Mouse (Mus musculus): ENCODE measurements around the gene Nckipsd. TPM values are rescaled to one million over a fixed set of nuclear protein-coding genes. Genes with fewer than 3 reads are reported as not detected.

The Nckipsd gene
- polyA plus RNA-seq, 1 experiment from 2014 or later = 19.0 TPM

DNA sequence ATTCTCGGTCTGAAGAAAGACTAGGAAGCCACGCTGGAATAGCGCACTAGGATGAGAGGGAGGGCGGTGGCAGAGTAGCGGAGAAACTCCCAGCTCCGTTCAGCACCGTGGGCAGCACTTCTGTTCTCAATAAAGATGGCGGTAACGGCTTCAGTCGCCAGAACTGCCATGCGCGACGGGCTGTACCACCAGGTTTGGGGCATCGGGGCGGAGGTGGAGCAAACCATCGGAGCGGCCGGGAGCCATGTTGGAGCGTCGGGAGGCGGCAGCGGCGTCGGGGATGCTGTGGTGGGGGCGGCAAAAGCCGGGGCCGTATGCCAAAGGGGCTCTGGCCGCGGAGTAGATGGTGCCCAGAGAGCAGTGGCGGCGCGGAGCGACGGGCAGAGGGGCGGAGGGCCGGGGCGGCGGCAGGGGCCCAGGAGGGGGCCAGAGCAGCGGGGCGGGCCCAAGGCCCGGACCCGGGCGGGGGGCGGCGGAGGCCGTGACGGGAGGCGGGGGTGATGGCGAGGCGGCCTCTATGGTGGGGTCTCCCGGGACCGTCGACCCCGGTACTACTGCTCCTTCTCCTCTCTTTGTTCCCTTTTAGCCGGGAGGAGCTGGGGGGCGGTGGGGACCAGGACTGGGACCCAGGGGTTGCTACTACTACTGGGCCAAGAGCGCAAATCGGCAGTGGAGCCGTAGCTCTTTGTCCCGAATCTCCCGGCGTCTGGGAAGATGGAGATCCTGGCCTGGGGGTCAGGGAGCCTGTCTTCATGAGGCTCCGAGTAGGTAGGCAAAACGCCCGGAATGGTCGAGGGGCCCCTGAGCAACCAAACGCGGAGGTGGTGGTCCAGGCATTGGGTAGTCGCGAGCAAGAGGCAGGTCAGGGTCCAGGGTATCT, 17.9 kb downstream of the Nckipsd start, which contains the start of gene Celsr3:
Gene Celsr3 (plus strand): TSS at position 501 of the 880 bp plus-strand sequence.
- WGBS = 4% methylated on average over 54 of the region's 70 CpGs
- H3K36me3 ChIP-seq = no peaks in the 10 kb centered on the region
- peaks cover 82% of the 10 kb centered on the region for H3K27me3 ChIP-seq
- H3K4me1 ChIP-seq = peaks cover 23% of the 10 kb centered on the region
- ATAC-seq (ENCODE audit: insufficient number of reproducible peaks, low FRiP score, low TSS enrichment, low read depth) = no peak
- H3K27ac ChIP-seq = no peak within 1 kb of the TSS
- H3K4me2 ChIP-seq = peak within 1 kb of the TSS; percentile 85
- H3K4me3 ChIP-seq = peak within 1 kb of the TSS; percentile 39
- H3K9me3 ChIP-seq = no peaks in the 10 kb centered on the region
- no peak within 1 kb of the TSS for H3K9ac ChIP-seq

DNA sequence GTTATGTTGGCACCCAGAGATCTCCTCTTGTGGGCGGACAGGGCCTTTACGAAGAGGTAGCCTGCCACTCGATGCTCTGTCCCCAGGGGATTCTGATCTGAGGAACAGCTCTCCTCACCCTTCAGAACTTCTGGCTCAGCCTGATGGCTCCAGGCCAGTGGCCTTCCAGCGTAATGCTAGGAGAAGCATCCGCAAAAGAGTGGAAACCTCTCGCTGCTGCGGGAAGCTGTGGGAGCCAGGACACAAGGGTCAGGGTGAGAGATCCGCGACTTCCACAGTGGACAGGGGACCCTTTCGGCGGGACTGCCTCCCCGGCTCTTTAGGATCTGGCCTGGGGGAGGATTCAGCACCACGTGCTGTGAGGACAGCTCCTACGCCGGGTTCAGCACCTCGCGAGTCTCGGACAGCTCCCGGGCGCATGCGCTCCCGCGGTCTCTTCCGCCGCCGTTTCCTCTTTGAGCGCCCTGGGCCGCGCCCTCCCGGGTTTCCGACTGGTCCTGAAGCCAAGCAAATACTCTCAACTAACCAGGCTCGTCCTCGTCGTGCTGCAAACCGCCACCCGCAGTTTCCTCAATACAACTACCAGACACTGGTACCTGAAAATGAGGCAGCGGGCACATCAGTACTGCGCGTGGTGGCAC, 18.7 kb downstream of the Nckipsd start:
- H3K9me3 ChIP-seq = no peaks in the 10 kb centered on the region
- H3K27ac ChIP-seq = no peak overlapping the region
- peak overlapping the region; percentile 85 for H3K4me2 ChIP-seq
- 0 out of 2 replicates have a peak, but pooled peaks have one; percentile 13 for ATAC-seq (ENCODE audit: insufficient number of reproducible peaks, low FRiP score, low TSS enrichment, low read depth)
- no peak overlapping the region for H3K9ac ChIP-seq
- H3K27me3 ChIP-seq = peaks cover 90% of the 10 kb centered on the region
- H3K4me3 ChIP-seq = peak overlapping the region; percentile 39
- H3K36me3 ChIP-seq = no peaks in the 10 kb centered on the region
- peaks cover 28% of the 10 kb centered on the region for H3K4me1 ChIP-seq
- 3% methylated on average over 39 of the region's 39 CpGs for WGBS

DNA sequence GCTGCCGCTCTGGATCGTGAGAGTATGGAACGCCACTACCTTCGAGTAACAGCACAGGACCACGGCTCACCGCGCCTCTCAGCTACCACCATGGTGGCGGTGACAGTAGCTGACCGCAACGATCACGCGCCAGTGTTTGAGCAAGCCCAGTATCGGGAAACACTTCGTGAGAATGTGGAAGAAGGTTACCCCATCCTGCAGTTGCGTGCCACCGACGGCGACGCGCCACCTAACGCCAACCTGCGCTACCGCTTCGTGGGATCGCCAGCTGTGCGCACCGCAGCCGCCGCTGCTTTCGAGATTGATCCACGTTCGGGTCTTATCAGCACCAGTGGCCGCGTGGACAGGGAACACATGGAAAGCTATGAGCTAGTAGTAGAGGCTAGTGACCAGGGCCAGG, 19.3 kb downstream of the Nckipsd start:
- Histone ChIP-seq H3K9me3 (no peaks in the 10 kb centered on the region), H3K9ac (no peak overlapping the region), H3K27me3 (peaks cover 92% of the 10 kb centered on the region), H3K4me2 (peak overlapping the region; percentile 85), H3K27ac (no peak overlapping the region), H3K4me3 (peak overlapping the region; percentile 39), H3K36me3 (no peaks in the 10 kb centered on the region), H3K4me1 (peaks cover 35% of the 10 kb centered on the region)
- WGBS = 11% methylated on average over 34 of the region's 34 CpGs
- no peak for ATAC-seq (ENCODE audit: insufficient number of reproducible peaks, low FRiP score, low TSS enrichment, low read depth)

DNA sequence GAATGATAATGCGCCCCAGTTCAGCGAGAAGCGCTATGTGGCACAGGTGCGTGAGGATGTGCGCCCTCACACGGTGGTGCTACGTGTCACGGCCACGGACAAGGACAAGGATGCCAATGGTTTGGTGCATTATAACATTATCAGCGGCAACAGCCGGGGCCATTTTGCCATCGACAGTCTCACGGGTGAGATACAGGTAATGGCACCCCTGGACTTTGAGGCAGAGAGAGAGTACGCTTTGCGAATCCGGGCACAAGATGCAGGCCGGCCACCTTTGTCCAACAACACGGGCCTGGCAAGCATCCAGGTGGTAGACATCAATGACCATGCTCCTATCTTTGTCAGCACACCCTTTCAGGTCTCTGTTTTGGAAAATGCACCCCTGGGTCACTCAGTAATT, 19.7 kb downstream of the Nckipsd start:
- Histone ChIP-seq H3K9ac (no peak overlapping the region), H3K4me3 (no peak overlapping the region), H3K4me2 (no peak overlapping the region), H3K4me1 (peaks cover 39% of the 10 kb centered on the region), H3K27ac (no peak overlapping the region), H3K27me3 (peaks cover 97% of the 10 kb centered on the region), H3K36me3 (no peaks in the 10 kb centered on the region), H3K9me3 (no peaks in the 10 kb centered on the region)
- no peak for ATAC-seq (ENCODE audit: insufficient number of reproducible peaks, low FRiP score, low TSS enrichment, low read depth)
- 60% methylated on average over 18 of the region's 18 CpGs for WGBS

DNA sequence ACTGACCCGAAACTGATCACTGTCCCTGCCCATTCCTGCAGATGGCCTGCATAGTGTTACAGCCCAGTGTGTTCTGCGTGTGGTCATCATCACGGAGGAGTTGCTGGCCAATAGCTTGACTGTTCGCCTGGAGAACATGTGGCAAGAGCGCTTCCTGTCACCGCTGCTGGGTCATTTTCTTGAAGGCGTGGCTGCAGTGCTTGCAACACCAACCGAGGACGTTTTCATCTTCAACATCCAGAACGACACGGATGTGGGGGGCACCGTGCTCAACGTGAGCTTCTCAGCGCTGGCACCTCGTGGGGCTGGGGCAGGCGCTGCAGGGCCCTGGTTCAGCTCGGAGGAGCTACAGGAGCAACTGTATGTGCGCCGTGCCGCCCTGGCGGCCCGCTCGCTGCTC, 23.5 kb downstream of the Nckipsd start:
- no peaks in the 10 kb centered on the region for H3K9me3 ChIP-seq
- peak overlapping the region; percentile 48 for H3K4me3 ChIP-seq
- 5% methylated on average over 23 of the region's 23 CpGs for WGBS
- peaks cover 82% of the 10 kb centered on the region for H3K27me3 ChIP-seq
- ATAC-seq (ENCODE audit: insufficient number of reproducible peaks, low FRiP score, low TSS enrichment, low read depth) = no peak
- H3K9ac ChIP-seq = no peak overlapping the region
- peaks cover 28% of the 10 kb centered on the region for H3K4me1 ChIP-seq
- H3K27ac ChIP-seq = no peak overlapping the region
- H3K36me3 ChIP-seq = no peaks in the 10 kb centered on the region
- peak overlapping the region; percentile 97 for H3K4me2 ChIP-seq

DNA sequence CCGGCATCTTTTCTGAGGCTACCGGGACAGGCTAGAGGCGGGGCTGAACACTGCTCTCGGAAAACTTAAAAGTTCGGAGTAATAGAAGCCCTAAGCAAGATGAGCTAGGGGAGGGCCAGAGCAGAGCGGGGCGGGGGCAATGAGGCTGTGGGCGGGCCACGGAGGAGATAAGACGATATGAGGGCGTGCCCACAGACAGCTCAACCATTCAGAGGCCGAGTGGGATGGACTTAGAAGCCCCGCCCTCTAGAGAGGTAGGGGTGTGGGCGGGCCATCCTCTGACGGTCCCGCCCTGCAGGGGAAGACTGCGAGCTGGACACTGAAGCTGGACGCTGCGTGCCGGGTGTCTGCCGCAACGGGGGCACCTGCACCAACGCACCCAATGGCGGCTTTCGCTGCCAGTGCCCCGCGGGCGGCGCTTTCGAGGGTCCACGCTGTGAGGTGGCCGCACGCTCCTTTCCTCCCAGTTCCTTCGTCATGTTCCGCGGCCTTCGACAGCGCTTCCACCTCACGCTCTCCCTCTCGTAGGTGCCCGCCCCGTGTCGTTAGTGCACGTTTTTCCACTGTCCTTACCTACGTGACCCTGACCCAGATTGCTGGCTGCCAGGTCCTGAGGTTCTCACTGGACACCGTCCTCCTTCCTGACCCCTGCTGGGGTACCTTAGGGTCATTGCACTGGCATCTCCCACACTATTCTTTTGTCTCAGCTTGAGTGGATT, 24.4 kb downstream of the Nckipsd start:
- H3K4me1 ChIP-seq = peaks cover 19% of the 10 kb centered on the region
- H3K27ac ChIP-seq = no peak overlapping the region
- ATAC-seq (ENCODE audit: insufficient number of reproducible peaks, low FRiP score, low TSS enrichment, low read depth) = peak; percentile 94
- H3K4me2 ChIP-seq = peak overlapping the region; percentile 97
- H3K9ac ChIP-seq = no peak overlapping the region
- H3K36me3 ChIP-seq = no peaks in the 10 kb centered on the region
- WGBS = 4% methylated on average over 46 of the region's 46 CpGs
- H3K4me3 ChIP-seq = peak overlapping the region; percentile 48
- peaks cover 73% of the 10 kb centered on the region for H3K27me3 ChIP-seq
- no peaks in the 10 kb centered on the region for H3K9me3 ChIP-seq

DNA sequence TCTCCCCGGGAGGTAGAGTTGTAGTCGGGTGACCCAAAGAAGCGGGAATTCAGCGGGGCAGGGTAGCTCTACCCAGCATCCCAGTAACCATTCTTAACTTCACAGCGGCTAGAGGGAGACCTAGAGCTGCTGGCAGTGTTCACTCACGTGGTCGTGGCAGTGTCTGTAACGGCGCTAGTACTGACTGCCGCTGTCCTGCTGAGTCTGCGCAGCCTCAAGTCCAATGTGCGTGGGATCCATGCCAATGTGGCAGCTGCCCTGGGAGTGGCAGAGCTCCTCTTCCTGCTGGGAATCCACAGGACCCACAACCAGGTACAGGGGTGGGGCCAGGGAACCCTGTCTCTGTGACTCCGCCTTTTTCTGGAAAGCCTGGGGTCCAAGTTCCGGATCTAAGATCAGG, 34.8 kb downstream of the Nckipsd start:
- Histone ChIP-seq H3K4me3 (no peak overlapping the region), H3K4me2 (peak overlapping the region; percentile 39), H3K27me3 (peaks cover 23% of the 10 kb centered on the region), H3K9me3 (no peaks in the 10 kb centered on the region), H3K27ac (no peak overlapping the region), H3K9ac (no peak overlapping the region), H3K4me1 (peaks cover 5% of the 10 kb centered on the region), H3K36me3 (no peaks in the 10 kb centered on the region)
- no peak for ATAC-seq (ENCODE audit: insufficient number of reproducible peaks, low FRiP score, low TSS enrichment, low read depth)
- 12% methylated on average over 14 of the region's 14 CpGs for WGBS

DNA sequence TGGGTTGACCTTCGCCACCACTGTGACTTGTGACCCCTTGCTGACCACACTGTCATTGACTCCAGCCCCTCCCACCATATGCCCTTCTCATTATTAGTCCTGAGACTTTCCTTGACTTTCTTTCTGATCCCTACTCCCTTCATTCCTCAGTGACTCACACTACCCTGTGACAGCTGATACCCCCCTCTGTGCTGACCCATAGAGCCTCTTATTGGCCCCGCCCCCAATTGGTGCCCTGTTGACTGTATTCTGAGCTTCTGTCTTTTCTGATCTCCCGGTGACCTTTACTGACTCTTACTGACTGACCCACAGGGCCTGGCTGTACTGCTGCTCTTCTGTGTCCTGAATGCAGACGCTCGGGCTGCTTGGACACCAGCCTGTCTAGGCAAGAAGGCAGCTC, 37.2 kb downstream of the Nckipsd start:
- H3K9me3 ChIP-seq = no peaks in the 10 kb centered on the region
- H3K4me1 ChIP-seq = peaks cover 5% of the 10 kb centered on the region
- H3K27me3 ChIP-seq = peaks cover 23% of the 10 kb centered on the region
- H3K4me3 ChIP-seq = no peak overlapping the region
- no peak overlapping the region for H3K27ac ChIP-seq
- no peak for ATAC-seq (ENCODE audit: insufficient number of reproducible peaks, low FRiP score, low TSS enrichment, low read depth)
- H3K4me2 ChIP-seq = no peak overlapping the region
- no peak overlapping the region for H3K9ac ChIP-seq
- H3K36me3 ChIP-seq = no peaks in the 10 kb centered on the region
- 62% methylated on average over 5 of the region's 5 CpGs for WGBS

DNA sequence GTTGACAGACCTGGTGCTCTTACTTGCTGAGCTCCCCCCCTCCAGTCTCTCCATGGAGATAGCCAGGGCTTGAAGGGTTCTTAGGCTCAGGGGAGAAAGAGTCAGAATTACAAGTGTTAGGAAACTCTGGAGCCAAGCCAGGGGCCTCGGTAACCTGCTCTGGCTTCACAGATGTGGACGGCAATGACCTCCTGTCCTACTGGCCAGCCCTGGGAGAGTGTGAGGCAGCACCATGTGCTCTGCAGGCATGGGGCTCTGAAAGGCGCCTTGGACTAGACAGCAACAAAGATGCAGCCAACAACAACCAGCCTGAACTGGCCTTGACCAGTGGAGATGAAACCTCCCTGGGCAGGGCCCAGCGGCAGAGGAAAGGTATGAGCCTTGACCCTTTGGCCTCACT, 39.2 kb downstream of the Nckipsd start:
- H3K27ac ChIP-seq = no peak overlapping the region
- H3K4me2 ChIP-seq = no peak overlapping the region
- peaks cover 5% of the 10 kb centered on the region for H3K4me1 ChIP-seq
- H3K9me3 ChIP-seq = no peaks in the 10 kb centered on the region
- no peak for ATAC-seq (ENCODE audit: insufficient number of reproducible peaks, low FRiP score, low TSS enrichment, low read depth)
- H3K4me3 ChIP-seq = no peak overlapping the region
- H3K27me3 ChIP-seq = peaks cover 14% of the 10 kb centered on the region
- no peak overlapping the region for H3K9ac ChIP-seq
- H3K36me3 ChIP-seq = no peaks in the 10 kb centered on the region
- WGBS = 81% methylated on average over 4 of the region's 4 CpGs

DNA sequence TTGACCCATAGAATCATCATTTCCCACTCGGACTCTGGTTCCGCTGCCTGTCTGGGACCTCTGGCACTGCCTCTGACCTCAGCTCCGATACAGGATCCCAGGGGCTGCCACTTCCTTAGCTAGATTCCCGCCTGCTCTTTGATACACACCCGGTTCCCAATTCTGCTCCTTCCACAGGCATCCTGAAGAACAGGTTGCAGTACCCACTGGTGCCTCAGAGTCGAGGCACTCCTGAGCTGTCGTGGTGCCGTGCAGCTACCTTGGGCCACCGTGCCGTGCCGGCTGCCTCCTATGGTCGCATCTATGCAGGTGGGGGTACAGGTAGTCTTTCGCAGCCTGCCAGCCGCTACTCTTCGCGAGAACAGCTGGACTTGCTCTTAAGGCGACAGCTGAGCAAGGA, 40.3 kb downstream of the Nckipsd start:
- no peak overlapping the region for H3K4me2 ChIP-seq
- ATAC-seq (ENCODE audit: insufficient number of reproducible peaks, low FRiP score, low TSS enrichment, low read depth) = no peak
- no peaks in the 10 kb centered on the region for H3K36me3 ChIP-seq
- peaks cover 5% of the 10 kb centered on the region for H3K27me3 ChIP-seq
- no peak overlapping the region for H3K4me3 ChIP-seq
- no peak overlapping the region for H3K9ac ChIP-seq
- no peaks in the 10 kb centered on the region for H3K9me3 ChIP-seq
- H3K27ac ChIP-seq = no peak overlapping the region
- 68% methylated on average over 17 of the region's 17 CpGs for WGBS
- peaks cover 5% of the 10 kb centered on the region for H3K4me1 ChIP-seq

DNA sequence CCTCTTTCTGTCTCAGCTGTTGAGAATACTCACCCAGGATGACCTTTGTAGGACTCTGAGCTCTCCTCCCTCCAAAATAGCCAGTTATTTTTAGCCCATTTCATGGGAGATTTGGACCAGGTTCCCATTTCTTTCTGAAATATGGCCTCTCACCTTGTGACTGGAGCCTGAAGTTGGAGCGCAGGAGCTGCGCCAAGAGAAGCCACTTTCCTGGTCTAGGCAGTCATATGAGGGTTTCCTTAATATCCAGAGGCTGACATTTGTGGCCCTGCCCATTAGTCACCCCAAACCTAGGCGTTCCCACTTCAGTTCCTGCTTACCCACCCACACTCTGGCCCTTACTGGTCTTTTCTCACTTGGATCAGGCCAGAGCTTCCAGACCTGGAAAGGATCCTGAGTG, 44.8 kb downstream of the Nckipsd start, which contains the start of gene Slc26a6:
Gene Slc26a6 (plus strand): TSS at position 308 of the 400 bp plus-strand sequence.
- Histone ChIP-seq H3K27me3 (no peaks in the 10 kb centered on the region), H3K4me2 (peak within 1 kb of the TSS; percentile 89), H3K4me1 (peaks cover 13% of the 10 kb centered on the region), H3K36me3 (peaks cover 16% of the 10 kb centered on the region), H3K27ac (peak within 1 kb of the TSS; percentile 87), H3K9ac (peak within 1 kb of the TSS; percentile 67), H3K9me3 (no peaks in the 10 kb centered on the region), H3K4me3 (peak within 1 kb of the TSS; percentile 80)
- ATAC-seq (ENCODE audit: insufficient number of reproducible peaks, low FRiP score, low TSS enrichment, low read depth) = no peak
- WGBS = 83% methylated on average over 3 of the region's 3 CpGs
